ENCODE assay signal across 20 mouse cellular contexts in the genomic region with DNA sequence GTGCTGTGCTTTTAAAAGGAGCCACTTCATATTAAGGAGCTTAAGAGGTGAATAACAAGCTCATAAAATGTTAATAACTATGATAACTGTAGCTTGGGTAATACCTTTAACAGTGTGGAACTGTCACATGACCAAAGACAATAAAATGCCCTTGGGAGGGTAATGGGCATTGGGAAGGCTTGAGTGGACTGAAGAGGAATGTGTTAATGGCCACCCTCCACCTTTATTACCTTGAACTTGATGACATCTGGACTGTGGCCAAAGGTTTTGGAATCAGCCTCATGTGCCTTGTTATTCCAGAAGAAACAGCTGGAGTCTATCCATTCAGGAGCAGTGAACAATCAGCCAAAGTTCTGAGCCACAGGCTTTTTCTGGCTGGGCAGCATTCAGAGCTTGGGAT.
DNase-seq lines count a peak whose midpoint lies in the region; ATAC-seq and TF ChIP-seq lines count a peak whose summit lies in the region.
"Had no signal": no experiment of that assay in that cellular context is flagged by ENCODE, and none has a peak within 500 bp of the region (broad histone marks: within the 10 kb centered on the region; RNA-seq: fewer than 3 reads in every experiment).

No protein-coding gene starts in this region.

- ATAC-seq in kidney, embryonic 16.5 days (ENCODE audit: low FRiP score, low TSS enrichment) = no peak
- ATAC-seq in Patski = peak; percentile 67
- peak; percentile 74 for ATAC-seq in intestine, embryonic 15.5 days
- no peak for ATAC-seq in heart, embryonic 12.5 days (ENCODE audit: insufficient number of reproducible peaks, low FRiP score)
- ATAC-seq: forebrain, embryonic 15.5 days; hindbrain, postnatal 0 days had no signal

- DNase-seq in kidney, adult 18-20 months = peak; percentile 7
- DNase-seq in Patski (ENCODE audit: low read depth, low spot score) = peak; percentile 53
- peak; percentile 42 to 43 for DNase-seq in kidney, postnatal 25 days
- DNase-seq in adrenal gland, postnatal 36 days = no peak
- no peak for DNase-seq in gastrocnemius, postnatal 14 days
- DNase-seq: cerebellum, postnatal 14 days; gastrocnemius, adult 2 months; heart, adult 11 months; liver; spleen, adult 18-20 months had no signal

- POLR2A ChIA-PET in Patski (lab: Charles Lee) = no interaction called here

- no peak for TF ChIP-seq CTCF in Patski (IDR thresholded peaks at IDR 0.05)

- no peak overlapping the region for H3K4me3 ChIP-seq in kidney, embryonic 16.5 days (ENCODE audit: low read length)
- no peak overlapping the region for H3K4me3 ChIP-seq in intestine, embryonic 15.5 days (replicated peaks)
- no peak overlapping the region for H3K4me3 ChIP-seq in heart, embryonic 12.5 days
- H3K4me3 ChIP-seq: forebrain, embryonic 15.5 days; gastrocnemius, adult 2 months; heart, embryonic 15.5 days; lung, embryonic 15.5 days; midbrain, embryonic 10.5 days; neural tube, embryonic 12.5 days; stomach, embryonic 15.5 days had no signal

- H3K4me1 ChIP-seq in kidney, embryonic 16.5 days (ENCODE audit: insufficient read depth, low read length) = 0 out of 2 replicates have a peak, but pooled peaks cover 2% of the 10 kb centered on the region
- no peaks in the 10 kb centered on the region for H3K4me1 ChIP-seq in intestine, embryonic 15.5 days (replicated peaks)
- H3K4me1 ChIP-seq in heart, embryonic 12.5 days (replicated peaks) = no peaks in the 10 kb centered on the region
- H3K4me1 ChIP-seq: forebrain, embryonic 15.5 days; heart, embryonic 15.5 days; lung, embryonic 15.5 days; midbrain, embryonic 10.5 days; neural tube, embryonic 12.5 days; stomach, embryonic 15.5 days had no signal

- no peak overlapping the region for H3K9ac ChIP-seq in kidney, embryonic 16.5 days (replicated peaks; ENCODE audit: low read length)
- no peak overlapping the region for H3K9ac ChIP-seq in intestine, embryonic 15.5 days
- no peak overlapping the region for H3K9ac ChIP-seq in heart, embryonic 12.5 days
- H3K9ac ChIP-seq: forebrain, embryonic 15.5 days; heart, embryonic 15.5 days; lung, embryonic 15.5 days; neural tube, embryonic 12.5 days; stomach, embryonic 15.5 days had no signal

- no peaks in the 10 kb centered on the region for H3K36me3 ChIP-seq in kidney, embryonic 16.5 days (ENCODE audit: insufficient read depth, low read length)
- H3K36me3 ChIP-seq in intestine, embryonic 15.5 days = no peaks in the 10 kb centered on the region
- no peaks in the 10 kb centered on the region for H3K36me3 ChIP-seq in heart, embryonic 12.5 days
- H3K36me3 ChIP-seq: forebrain, embryonic 15.5 days; heart, embryonic 15.5 days; lung, embryonic 15.5 days; midbrain, embryonic 10.5 days; neural tube, embryonic 12.5 days; stomach, embryonic 15.5 days had no signal

- in situ Hi-C loops in Patski (cut with MboI; ENCODE audit: low pct_unique_long_range_greater_than_20kb) = loop anchor here (25.0 kb wide), 1 partner anchor 233 kb away; no protein-coding TSS in a partner anchor

- intact Hi-C loops in gastrocnemius, postnatal 14 days (cut with DNase I; ENCODE audit: low total_unique reads) = no loop called here

- no peak overlapping the region for H3K4me2 ChIP-seq in kidney, embryonic 16.5 days (replicated peaks; ENCODE audit: low read depth, low read length)
- no peak overlapping the region for H3K4me2 ChIP-seq in intestine, embryonic 15.5 days (replicated peaks)
- H3K4me2 ChIP-seq in heart, embryonic 12.5 days = no peak overlapping the region
- H3K4me2 ChIP-seq: forebrain, embryonic 15.5 days; heart, embryonic 15.5 days; lung, embryonic 15.5 days; neural tube, embryonic 12.5 days; stomach, embryonic 15.5 days had no signal

- no peak overlapping the region for H3K27ac ChIP-seq in kidney, embryonic 16.5 days (ENCODE audit: low read length)
- H3K27ac ChIP-seq in intestine, embryonic 15.5 days = no peak overlapping the region
- no peak overlapping the region for H3K27ac ChIP-seq in heart, embryonic 12.5 days (ENCODE audit: poor library complexity, severe bottlenecking)
- H3K27ac ChIP-seq: forebrain, embryonic 15.5 days; gastrocnemius, adult 2 months; heart, embryonic 15.5 days; hindbrain, postnatal 0 days; lung, embryonic 15.5 days; midbrain, embryonic 10.5 days; neural tube, embryonic 12.5 days; stomach, embryonic 15.5 days had no signal

- CTCF ChIA-PET in Patski (lab: Charles Lee) = interaction anchor here (1.0 to 2.7 kb wide), 2 partner anchors 9 to 12 kb away, joined by 4 to 9 read pairs; no protein-coding TSS in a partner anchor

- no peaks in the 10 kb centered on the region for H3K27me3 ChIP-seq in kidney, embryonic 16.5 days (ENCODE audit: insufficient read depth, low read length)
- H3K27me3 ChIP-seq in Patski = no peaks in the 10 kb centered on the region
- no peaks in the 10 kb centered on the region for H3K27me3 ChIP-seq in intestine, embryonic 15.5 days (replicated peaks)
- H3K27me3 ChIP-seq in heart, embryonic 12.5 days (replicated peaks) = no peaks in the 10 kb centered on the region
- H3K27me3 ChIP-seq: forebrain, embryonic 15.5 days; heart, embryonic 15.5 days; lung, embryonic 15.5 days; neural tube, embryonic 12.5 days; stomach, embryonic 15.5 days had no signal

- H3K9me3 ChIP-seq in kidney, embryonic 16.5 days (ENCODE audit: low read length) = no peaks in the 10 kb centered on the region
- H3K9me3 ChIP-seq in intestine, embryonic 15.5 days = no peaks in the 10 kb centered on the region
- H3K9me3 ChIP-seq in heart, embryonic 12.5 days (replicated peaks) = no peaks in the 10 kb centered on the region
- H3K9me3 ChIP-seq: forebrain, embryonic 15.5 days; heart, embryonic 15.5 days; lung, embryonic 15.5 days; midbrain, embryonic 10.5 days; neural tube, embryonic 12.5 days; stomach, embryonic 15.5 days had no signal

Comparison
In these comparisons a context has a peak if more than half of its experiments do, and no peak if none do; other contexts are left out.
1. DNase-seq: peak in kidney, adult 18-20 months (single experiment), Patski (single experiment) and kidney, postnatal 25 days (2 of 2); none in adrenal gland, postnatal 36 days (0 of 2) and gastrocnemius, postnatal 14 days (single experiment).
2. ATAC-seq: peak in Patski (single experiment) and intestine, embryonic 15.5 days (single experiment); none in kidney, embryonic 16.5 days (single experiment) and heart, embryonic 12.5 days (single experiment).